Mouse (Mus musculus) G1E-ER4 (cell line): ENCODE data around the gene Gid4. TPM values are rescaled to one million over a fixed set of nuclear protein-coding genes. Genes with fewer than 3 reads are reported as not detected.

Experiments
- GATA1 ChIP-seq: IDR thresholded peaks from one replicate; pipeline ENCODE4 v1.8.0; 2012; ENCODE audit warnings: low read length, inconsistent platforms
- polyA plus RNA-seq: library from polyadenylated mRNA; stranded (reverse); fragments of >175 nt; gene quantifications from 2 replicates; pipeline ENCODE4 v1.2.3, GENCODE M21; 2012

Gid4 gene
- polyA plus RNA-seq, result 11.6 and 11.8 TPM in 2 replicates

DNA sequence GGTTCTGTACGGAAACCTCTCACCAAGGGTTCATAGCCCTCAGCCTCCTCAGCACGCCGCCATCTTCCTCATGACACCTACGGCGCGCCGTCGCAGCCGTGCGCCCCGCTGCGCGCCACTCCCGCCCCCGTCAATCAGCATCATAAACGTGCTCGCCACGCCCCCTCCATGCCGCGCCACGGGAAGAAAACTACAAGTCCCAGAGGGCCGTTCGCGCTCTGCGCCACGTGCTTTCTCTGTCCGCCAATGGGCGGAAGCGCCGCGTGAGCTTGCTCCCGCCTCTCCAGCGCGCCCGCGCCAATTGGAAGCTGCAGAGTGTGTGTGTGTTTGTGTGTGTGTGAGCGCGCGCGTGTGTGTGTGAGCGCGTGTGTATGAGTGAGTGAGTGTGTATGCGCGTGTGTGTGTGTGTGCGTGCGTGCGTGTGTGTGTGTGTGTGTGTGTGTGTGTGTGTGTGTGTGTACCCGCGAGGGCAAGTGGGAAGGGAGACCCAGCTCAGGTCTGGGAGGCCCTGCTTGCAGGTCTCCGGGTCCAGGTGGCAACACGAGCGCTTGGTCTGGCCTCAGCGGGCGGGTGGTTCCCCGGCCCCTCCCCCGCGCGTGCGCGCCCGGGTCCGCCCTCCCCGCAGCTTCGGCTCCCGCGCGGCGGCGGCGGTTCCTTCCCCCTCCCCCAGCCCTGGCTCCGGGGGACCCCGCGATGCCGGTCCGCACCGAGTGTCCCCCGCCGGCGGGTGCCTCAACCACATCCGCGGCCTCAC, at the start of gene Gid4:
TSS of gene Gid4 (plus strand) at position 183 of the 754 bp plus-strand sequence.
- TF ChIP-seq GATA1, result no peak

DNA sequence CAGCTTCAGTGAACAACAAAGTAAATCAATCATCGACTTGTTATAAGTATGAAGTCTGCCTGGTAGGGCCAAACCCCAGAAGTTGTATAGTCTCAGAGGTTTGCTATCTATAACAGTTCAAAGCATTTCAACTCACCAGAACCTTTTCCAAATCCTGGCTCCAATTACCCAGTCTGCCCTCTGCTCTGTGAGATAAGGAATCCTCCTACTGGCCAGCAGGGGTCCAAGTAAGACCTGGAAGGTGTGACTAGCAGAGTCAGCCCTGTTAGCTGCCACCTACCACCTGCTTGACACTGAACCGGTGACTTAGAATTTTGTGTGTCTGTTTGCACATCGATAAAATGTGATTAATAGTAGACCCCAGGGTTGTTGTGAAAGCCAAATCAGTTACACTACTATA, 49.7 kb upstream of the Gid4 start:
- TF ChIP-seq GATA1, result no peak

DNA sequence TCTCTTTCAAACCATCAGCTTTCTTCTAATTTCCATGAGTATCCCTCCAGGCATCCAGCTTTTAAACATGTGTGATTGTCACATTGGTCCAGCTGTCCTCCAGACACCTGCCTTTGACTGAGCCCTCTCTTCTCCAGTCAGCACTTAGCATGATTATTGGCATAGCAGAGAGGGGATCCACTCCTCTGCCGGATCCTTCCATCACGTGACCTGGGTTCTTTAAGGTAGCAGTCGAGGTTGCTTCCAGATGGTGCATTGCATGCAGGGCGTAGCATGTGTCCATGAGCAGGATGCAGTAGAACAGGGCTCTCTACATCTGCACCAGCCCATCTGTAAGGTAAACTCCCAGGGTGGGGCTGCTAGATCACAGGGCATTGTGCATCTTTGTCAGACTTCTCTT, 48.0 kb upstream of the Gid4 start:
- TF ChIP-seq GATA1, result no peak

DNA sequence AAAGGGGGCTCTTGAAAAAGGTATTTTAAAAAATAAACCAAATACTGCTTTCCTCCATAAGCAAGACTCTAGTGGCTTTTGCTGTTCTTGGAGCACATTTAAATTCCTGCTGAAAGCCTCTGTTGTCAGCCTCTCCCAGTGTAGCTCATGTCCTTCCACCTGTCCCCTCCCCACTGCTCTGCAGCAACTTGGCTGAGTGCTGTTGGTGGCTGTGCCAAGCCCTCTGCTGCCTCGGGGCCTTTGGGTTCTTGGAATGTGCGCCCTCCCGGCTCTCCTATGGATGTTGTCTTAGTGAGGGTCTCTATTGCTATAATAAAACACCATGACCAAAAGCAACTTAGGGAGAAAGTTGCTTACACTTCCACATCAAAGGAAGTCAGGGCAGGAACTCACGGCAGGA, 47.5 kb upstream of the Gid4 start:
- no peak for TF ChIP-seq GATA1

DNA sequence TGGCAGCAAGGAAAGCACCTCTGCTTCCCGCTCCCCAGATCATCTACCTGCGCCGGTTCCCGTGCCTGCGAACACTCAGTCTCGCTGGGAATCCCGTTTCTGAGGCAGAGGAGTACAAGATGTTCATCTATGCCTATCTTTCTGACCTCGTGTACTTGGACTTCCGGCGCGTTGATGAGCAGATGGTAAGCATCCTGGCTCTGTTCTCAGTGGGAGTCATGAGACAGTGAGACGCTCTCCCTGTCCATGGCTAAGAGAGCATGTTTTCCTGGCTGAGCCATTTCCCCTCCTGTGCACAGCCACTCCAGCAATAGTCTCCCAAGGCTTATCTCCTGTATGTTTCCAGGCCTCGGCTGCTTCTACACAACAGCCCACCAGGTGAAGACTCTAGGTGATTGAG, 46.5 kb upstream of the Gid4 start:
- no peak for TF ChIP-seq GATA1

DNA sequence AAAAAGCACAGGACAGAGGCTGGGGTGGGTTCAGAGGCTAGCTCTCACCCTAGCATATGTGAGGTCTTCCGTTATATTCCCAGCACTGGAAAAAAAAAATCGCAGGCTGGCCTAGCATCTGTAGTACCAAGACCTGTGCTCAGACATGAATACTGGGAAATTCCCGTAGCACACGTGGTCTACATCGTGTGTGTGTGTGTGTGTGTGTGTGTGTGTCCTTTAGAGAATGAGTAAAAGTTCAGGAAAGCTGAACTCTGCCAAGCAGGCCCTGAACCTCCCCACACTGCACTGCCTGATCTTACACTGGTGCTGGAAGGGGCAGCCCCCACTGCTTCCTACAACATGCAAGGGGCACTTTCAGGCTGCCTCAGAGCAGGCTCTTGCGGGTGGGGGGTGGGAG, 42.5 kb upstream of the Gid4 start:
- TF ChIP-seq GATA1, result no peak

DNA sequence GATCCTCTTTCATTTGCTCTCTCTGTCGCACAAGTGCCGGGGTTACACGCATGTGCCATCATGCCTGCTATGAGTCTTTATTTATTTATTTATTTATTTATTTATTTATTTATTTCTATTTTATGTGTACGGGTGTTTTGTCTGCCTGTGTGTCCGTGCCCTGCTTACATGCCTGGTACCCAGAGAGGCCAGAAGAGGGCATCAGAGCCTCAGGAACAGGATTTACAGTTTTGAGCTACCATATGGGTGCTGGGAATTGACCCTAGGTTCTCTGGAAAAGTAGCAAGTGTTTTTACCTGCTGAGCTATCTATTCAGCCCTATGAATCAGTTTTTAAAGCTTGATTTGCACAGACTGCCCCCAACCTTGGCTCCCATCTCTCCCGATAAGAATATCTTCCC, 33.4 kb upstream of the Gid4 start:
- TF ChIP-seq GATA1, result no peak

DNA sequence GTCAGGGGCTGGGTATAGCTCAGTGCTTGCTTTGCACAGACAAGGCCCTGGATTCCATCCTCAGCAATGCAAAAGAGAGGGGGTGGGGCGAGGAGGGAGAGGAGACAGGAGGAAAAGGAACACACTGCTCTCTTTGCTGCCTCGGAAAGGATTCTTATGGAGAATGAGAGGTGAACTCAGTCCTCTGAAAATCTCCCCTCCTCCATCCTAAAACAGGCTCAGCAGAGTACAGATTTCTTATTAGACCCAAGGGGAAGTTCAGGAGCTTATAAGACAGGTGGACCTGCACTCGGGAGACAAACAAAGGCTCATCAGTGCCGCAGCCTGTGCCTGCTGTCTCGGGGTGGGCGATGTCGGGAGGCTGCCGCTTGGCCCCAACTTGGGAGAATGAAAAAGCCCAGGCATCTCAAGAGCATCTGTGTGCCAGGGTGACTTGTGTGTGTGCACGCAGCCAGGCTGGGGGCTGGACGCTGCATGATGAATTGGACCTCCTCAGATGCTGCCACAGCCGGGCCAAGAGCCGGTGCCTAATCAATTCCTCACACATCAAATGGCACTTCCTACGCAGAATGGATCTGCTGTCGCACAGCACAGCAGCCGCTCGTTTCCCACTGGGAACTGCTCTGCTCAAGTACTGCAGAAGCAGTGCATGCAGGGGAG, 32.1 kb upstream of the Gid4 start:
- TF ChIP-seq GATA1, result no peak

DNA sequence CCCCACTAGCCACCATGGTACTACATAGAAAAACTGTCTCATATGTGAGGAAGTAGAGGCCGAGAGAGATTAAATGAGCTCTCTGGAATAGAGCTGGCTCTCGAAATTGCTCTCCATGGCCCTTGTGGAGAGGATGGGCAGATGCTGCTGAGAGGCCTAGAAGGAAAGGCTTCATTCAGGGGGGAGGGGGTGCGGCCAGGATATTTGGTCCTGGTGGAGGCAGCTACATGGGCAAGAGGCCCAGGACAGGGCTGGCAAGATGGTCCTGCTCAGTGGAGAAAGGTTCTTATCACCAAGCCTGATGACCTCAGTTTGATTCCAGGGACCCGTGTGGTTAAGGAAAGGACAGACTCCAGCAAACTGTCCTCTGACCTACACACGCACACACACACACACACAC, 31.0 kb upstream of the Gid4 start:
- TF ChIP-seq GATA1, result no peak

DNA sequence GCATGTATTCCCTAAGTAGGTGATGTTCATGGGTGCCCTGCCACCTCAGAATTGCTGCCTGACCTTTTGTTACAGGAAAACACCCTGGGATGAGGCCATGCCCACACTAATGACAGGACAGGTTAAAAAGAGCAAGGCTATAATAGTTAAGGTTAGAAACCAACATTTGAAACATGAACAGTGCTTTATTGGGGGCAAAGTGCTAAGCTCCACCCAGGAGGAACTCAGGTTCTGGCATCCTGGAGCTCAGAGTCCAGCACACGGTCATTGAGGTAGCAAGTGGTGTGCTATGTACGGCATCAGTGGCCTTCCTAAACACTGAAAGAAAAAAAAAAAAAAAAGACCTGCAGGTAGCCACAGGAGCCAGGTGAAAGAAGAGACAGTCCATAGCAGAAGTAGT, 29.0 kb upstream of the Gid4 start:
- TF ChIP-seq GATA1, result no peak

DNA sequence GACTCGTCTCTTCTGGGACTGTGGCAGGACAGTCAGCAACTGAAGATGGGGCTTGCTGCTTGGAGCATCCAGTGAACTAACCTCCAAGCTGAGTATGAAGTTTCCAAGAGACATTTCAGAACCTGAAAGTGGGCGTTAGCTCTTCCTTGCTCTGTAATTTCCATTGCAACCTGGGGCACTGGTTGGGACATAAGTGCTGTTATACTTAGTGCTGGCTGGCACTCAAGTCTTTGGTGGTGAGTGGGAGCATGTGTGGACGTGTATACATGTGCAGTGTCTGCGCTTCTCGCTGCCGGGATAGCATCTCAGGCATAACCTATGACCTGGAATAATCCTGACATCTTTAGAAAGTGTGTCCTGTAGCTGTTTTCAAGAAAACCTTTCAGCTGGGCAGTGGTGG, 25.6 kb upstream of the Gid4 start:
- TF ChIP-seq GATA1, result no peak

DNA sequence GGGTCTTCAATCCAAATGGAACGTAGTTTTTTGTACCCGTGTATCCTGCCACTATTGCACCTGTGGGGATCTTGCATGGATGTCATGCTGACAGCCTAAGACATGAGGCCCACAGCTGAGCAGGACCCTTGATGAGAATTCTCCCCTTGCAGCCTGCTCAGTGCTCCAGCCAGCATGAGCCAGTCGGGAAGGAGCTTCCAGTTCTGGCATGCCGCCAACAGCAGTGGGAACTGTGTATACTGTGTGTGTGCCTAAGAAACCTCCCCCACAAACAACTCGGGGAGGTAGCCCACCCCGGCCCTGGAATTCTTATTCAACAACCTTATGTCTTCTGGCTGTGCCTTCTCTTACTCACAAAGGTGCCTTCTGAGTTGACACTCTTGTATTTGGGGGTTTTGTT, 20.4 kb upstream of the Gid4 start:
- no peak for TF ChIP-seq GATA1

DNA sequence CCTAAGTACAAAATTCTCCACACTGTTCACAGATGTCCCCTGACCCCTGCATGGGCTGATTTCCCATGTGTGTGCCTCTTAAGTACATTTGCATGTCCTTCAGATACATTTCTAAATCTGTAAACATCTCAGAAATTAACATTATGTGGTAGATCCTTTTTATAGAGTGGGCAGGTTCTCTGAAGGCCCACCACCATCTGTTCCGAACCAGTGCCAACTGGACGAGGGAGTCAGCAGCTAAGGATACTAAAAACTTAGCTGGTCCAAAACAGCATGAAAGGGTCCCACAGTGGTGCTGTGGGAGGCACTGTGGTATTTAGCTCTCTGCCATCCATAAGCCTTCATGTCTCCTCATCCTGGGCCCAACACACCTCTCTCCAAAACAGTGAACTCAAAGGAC, 19.8 kb upstream of the Gid4 start:
- no peak for TF ChIP-seq GATA1

DNA sequence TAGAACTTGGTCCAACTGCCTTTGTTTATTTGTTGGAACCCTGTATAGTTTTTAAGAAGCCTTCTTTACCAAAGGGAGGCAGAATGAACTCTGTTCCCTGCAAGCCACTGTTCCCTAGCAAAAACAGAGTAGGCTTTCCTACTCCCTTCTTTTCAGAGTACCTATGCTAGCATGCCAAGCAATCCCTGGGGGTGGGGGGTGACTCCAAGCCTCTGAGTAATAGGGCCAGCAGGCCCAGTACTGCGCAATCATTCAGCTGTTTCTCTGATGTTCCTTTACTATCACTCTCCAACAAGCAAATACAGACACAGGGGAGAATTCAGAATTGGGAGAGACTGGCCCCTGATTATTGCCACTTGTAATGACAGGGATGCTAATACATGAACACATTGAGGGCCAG, 10.3 kb upstream of the Gid4 start:
- no peak for TF ChIP-seq GATA1

DNA sequence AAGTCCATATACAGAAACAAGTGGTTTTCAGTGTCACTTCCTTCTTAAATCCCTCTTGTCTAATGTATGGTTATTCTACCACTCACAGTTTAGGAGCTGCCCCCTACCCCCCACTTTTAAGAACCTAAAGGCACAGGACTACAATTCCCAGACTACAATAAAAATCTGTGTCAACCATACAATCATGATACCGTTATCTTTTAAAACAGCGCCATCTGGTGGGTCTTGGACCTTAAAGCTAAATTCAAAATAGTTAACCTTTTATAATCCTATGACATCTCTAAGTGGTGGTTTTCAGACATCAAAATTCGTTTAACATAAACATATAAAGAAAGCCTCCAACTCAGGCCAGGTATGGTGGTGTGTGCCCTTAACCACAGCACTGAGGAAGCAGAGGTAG, 4.8 kb upstream of the Gid4 start:
- TF ChIP-seq GATA1, result no peak

DNA sequence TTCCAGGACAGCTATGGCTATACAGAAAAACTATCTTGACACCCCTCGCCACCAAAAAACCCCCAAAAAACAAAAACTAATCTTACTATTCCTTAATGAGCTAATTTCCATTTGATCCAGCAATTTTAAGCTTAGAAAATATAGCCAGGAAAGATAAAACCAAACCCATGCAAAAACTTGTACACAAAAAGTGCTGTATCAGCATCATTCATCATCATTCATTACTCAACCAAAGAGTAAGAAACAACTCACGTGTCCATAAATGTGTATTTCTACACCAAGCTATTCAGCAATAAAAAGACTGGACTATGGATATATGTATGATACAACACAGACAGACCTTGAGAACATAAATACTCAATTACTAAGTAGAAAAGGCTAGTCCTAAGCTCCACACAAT, 4.0 kb upstream of the Gid4 start:
- TF ChIP-seq GATA1, result no peak

DNA sequence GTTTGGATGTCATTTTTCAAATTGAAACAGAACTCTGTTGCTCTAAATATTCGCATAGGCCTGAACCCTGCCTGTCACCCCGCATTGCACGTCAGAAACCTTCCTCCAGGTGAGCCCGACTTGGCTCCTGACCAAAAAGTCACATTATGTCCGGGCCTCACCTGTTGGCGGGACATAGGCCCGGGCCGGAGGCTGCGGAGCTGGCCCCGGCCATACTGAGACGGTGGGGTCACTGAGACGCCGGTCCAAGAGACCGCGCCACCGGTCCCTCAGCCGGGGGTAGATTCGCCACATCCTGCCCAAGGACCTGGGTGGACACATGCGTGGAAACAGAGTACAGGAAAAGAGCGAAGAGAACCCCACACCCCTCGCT, 369 bp upstream of the Gid4 start:
- TF ChIP-seq GATA1, result no peak

DNA sequence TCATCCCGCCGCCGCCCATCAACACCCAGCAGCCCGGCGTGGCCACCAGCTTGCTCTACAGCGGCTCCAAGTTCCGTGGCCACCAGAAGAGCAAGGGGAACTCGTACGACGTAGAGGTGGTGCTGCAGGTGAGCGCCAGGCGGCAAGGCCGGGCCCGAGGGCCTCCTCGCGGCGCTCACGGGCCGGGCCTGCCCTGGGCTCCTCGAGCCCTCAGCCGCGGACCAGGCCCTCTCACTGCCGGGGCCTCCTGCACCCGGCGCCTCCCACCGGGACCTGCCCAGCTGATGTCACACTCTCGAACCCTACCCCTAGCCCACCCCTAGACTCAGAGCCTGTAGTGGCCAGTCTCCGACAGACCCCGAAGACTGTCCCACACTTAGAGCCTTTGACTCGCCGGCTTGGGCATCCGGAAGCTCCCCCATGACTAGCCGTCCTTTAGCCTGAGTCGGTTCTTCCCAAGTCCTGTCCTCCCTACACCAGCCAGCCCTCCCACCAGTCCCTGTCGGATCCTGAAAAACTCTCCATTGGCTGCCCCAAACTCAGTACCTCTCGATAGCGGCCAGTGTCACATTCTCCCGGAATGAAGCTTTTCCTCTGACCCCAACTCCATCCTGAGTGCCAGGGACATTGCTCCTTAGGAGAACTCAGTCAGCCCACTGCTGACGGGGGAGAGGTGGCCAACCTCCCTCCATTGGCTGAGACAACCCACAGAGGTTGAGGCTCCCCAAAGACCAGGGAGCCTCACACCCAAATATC, 950 bp downstream of the Gid4 start, which contains the start of gene Atpaf2:
TSS of gene Atpaf2 (minus strand) at position 741 of the 756 bp plus-strand sequence.
- no peak for TF ChIP-seq GATA1
